Mouse (Mus musculus) myocyte (in vitro differentiated cells): ENCODE measurements around the gene Igll1.

Experiments used
- CEBPB ChIP-seq: IDR thresholded peaks from 2 replicates; pipeline ENCODE4 v1.6.1; 2011; ENCODE audit warnings: mild to moderate bottlenecking, moderate library complexity; ENCODE audit not compliant: poor library complexity, insufficient read depth, severe bottlenecking
- E2F4 ChIP-seq: IDR thresholded peaks from one replicate; pipeline ENCODE4 v1.6.1; 2011; ENCODE audit warnings: mild to moderate bottlenecking, control low read depth, moderate library complexity; ENCODE audit not compliant: insufficient read depth
- MYOD1 ChIP-seq, 3 experiments: IDR thresholded peaks; one replicate each; pipeline ENCODE4 v1.6.1; 2011; ENCODE audit warnings: control low read depth in 2 of 3, low read depth in 2 of 3, mild to moderate bottlenecking in 2 of 3, moderate library complexity in 1 of 3; ENCODE audit not compliant: insufficient read length in 2 of 3, control insufficient read depth in 1 of 3
- POLR2A ChIP-seq: IDR thresholded peaks from one replicate; pipeline ENCODE4 v1.6.1; 2011; ENCODE audit warnings: low read depth, mild to moderate bottlenecking, control low read depth, moderate library complexity; ENCODE audit not compliant: insufficient read length
- POLR2AphosphoS2 ChIP-seq: IDR thresholded peaks from one replicate; pipeline ENCODE4 v1.6.1; 2011; ENCODE audit warnings: low read depth, control low read depth; ENCODE audit not compliant: insufficient read length
- TCF12 ChIP-seq: IDR thresholded peaks from one replicate; pipeline ENCODE4 v1.6.1; 2011; ENCODE audit warnings: mild to moderate bottlenecking, control low read depth; ENCODE audit not compliant: poor library complexity, insufficient read depth, severe bottlenecking
- USF1 ChIP-seq: IDR thresholded peaks from one replicate; pipeline ENCODE4 v1.6.1; 2011; ENCODE audit warnings: low read depth, mild to moderate bottlenecking, control low read depth, moderate library complexity

- no peak for TF ChIP-seq E2F4
- TF ChIP-seq USF1: no peak
- TF ChIP-seq TCF12: no peak
- peak in 1 of 3 experiments; percentile 12 for TF ChIP-seq MYOD1 (IDR thresholded peaks at IDR 0.05; ENCODE audit: control insufficient read depth in 1 of 3, insufficient read length in 2 of 3, low read depth in 2 of 3)
- TF ChIP-seq POLR2A: no peak
- no peak for TF ChIP-seq POLR2AphosphoS2
- no peak for TF ChIP-seq CEBPB
Measured at GRCm38 (mm10) chr16:16879025-16879424, 15.2 kb upstream of the Igll1 start.
